Mouse (Mus musculus) frontal cortex, adult (tissue): ENCODE measurements around the gene Eef2kmt.
"Not testable (repeated sequence)": the region's sequence is repeated elsewhere in the genome, so short reads cannot be mapped to it uniquely, and the experiment has no call there.

ENCODE experiments used
- ATAC-seq: cut with Nextera tagmentation; 2 replicates; pipeline ENCODE4 v1.9.2; 2017; ENCODE audit warnings: mild to moderate bottlenecking, moderate library complexity, mixed read lengths; ENCODE audit not compliant: low TSS enrichment

The Eef2kmt gene

DNA sequence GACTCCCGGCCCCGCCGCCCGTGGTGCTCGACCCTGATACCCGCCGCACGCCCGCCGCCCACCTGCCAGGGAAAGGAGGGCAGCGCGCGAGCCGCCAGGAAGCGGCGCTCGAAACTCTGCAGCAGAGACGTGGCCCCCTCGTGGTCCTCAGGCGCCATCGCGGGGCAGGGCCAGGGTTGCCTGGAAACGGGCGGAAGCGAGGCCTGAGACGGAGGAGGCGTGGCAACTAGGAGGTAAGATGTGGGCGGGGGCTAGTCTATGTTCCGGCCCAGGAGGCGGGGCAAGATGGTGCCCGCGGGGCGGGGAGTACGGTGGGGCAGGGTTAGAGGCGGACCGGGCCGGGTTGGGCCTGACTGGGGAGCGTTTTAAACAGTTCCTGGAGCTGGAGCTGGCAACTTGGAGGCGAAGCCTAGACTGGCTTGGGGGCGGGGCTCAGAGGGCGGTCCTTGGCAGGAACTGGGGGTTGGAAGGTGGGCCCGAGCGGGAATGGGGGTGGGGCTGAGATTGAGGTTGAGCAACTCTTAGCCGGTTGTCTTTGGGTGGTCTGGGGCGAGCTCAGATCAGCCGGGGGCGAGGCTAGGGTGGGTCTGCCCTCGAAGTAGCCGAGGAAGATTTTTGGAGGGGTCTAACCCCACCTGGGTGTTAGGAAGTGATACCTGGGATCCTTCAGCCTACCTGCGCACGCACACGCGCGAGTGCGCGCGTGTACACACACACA, at the start of gene Eef2kmt:
Eef2kmt (minus strand) TSS at position 205 of the 718 bp plus-strand sequence.
- ATAC-seq, result peak; percentile 91

DNA sequence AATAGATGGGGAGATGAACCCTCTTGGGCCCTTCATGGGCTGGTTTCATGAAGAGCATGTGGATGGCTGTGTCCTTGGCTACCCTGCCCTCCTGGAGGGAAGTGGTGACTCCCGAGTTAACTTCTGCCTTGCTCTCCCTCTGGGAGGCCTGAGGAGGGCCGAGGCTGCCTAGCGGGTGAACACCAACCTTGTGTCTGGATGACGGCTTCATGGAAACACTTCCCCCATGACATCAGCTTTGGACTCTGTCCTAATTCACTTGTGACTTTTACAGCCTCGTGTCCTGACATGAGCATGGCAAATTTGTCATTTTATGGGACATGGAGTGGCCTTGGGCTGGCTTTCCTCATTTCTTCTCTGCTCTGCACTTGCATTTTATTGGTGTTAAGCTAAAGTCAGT, 39.5 kb upstream of the Eef2kmt start:
- no peak for ATAC-seq

DNA sequence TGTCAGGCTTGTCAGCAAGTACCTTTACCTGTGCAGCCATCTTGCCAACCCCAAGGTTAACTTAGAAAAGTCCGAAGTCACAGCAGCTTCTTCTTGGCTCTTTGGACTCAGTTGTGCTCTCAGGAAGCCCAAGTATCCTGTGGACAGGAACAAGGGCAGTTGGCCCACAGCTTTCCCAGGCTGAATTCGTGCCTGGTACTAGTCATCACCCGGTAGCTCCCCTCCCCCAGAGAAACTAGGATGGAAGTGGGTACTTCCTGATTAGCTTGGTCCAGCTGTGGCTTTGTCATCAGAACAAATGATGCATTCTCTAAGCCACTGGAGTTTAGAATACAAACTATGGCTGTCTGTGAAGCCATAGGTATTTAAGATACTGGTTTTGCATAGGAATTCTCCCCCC, 29.6 kb upstream of the Eef2kmt start:
- ATAC-seq, result no peak

DNA sequence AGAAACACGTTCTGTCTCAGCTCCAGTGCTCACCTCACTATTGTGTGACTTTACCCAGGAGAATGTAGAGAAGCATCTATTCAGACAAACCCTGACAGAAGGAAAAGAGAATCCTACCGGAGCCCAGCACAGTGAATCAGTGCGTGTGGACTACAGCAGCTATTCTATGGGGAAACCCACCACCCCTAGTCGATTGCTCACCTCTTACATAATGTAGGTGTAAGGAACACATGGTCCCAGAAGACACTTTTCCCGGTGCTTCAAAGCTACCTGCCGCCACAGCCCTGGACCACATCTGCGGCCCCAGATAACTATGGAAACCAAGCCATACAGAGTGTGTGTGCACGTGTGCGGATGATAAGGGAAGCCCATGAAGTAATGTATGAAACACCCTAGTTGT, 26.9 kb upstream of the Eef2kmt start:
- ATAC-seq, result no peak

DNA sequence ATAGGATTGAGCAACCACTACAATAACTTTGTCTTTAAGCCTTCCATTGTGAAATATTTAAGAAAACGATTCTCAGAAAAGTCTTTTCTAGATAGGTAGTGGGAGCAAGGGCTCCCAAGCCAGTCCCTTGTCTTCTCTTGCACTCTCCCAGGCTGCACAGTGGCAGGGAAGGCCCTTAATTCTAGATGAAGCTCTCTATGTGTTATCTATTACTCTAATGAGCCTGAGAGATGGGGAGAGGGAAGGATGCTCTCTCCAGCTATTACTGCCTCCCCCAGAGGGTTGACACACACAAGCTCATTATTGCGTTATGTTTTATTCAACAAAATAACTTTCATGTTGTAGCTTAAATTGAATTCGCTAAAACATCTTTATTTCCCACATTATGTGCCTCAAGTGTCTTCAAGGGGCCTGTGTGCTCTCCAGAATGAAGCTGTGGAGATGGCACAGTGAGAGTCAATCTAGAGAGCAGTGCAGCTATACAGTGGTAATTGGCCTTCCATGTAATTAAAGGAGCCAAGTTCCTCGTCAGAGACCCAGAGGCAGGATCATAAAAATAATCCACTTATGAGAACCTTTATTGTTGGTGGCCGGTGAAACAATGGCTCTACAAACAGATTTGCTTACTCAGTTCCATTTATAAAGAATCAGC, 23.9 kb upstream of the Eef2kmt start:
- ATAC-seq, result no peak

DNA sequence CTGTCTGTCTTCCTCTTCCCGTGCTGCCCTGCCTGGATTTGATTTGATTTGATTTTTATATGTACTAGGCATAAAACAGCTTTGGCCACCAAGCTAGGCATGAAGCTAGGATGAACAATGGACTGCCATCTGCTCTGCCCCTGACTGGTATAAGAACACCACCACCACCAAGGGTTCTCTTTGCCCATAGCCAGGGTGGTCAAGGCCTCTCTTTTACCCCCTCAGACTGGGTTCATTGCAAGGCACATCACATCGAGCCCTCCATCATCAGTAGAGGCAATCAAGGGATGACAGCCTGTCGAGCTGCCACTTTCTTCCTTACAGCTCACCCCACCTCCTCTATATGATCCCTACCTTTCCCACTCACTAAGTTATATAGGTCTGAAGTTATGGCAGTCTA, 16.6 kb upstream of the Eef2kmt start:
- no peak for ATAC-seq

DNA sequence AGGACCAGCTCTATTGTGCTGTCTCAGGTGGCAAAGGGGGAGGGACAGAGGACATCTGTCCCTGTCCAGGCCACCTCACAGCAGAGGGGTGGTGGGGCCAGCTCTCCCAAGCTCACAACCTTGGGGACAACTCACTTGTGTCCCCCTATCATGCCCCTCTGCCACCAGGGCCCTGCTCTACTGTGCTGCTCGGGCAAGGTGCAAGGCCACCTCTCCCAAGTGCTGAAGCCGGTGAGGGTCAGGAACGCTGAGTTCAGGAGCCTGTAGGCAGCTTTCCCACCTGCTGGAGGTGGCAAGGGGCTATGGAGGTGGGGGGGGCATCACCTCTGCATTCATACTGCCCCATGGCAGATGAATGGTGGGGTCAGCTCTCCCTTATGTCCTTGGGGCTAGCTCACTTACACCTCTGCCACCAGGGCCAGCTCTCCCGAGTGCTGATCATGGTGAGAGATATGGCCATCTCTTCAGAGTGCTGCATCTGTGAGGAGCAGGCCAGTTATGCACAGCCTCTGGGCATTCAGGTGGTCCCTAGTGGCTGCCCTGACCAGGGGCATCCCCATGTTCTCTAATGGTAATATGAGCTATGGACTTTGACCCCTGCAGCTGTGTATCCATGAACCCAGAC, 15.7 kb upstream of the Eef2kmt start:
- no peak for ATAC-seq

DNA sequence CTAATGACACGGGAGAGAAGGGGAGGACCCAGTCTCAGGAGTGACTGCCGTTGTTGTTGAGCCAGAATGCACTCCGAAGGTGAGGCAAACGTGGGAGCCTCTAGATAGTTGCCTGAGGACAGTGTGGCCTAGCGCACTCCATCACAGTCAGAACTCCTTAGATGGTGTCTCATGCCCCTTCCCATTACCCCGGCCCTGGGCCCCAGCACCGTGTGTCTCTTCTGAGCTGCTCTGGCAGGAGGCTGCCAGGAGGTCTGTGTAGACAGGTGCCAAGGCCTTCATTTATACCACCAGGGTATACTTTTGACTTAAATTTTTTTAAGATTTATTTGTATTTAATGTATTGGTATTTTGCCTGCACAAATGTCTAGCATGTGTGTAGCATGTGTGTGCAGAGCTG, 8.1 kb upstream of the Eef2kmt start:
- ATAC-seq, result no peak

DNA sequence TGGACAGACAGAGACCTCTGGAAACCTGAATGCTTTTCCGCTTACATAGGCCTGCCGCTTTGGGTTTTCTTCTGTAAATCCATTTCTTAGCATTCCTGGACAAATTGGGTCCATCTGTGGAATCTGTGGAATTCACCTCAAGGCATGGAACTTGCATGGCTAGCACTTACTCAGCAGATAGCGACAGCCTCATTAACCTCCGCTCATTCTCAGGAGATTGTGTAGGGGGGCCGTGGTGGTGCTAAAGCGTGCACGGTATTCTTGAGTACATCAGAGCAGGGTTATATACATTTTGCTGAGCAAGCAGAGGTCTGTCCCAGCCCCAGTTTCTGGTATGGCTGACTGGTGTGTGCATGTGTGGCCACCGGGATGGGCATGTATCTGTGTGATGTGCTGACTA, 7.4 kb upstream of the Eef2kmt start:
- ATAC-seq, result no peak

DNA sequence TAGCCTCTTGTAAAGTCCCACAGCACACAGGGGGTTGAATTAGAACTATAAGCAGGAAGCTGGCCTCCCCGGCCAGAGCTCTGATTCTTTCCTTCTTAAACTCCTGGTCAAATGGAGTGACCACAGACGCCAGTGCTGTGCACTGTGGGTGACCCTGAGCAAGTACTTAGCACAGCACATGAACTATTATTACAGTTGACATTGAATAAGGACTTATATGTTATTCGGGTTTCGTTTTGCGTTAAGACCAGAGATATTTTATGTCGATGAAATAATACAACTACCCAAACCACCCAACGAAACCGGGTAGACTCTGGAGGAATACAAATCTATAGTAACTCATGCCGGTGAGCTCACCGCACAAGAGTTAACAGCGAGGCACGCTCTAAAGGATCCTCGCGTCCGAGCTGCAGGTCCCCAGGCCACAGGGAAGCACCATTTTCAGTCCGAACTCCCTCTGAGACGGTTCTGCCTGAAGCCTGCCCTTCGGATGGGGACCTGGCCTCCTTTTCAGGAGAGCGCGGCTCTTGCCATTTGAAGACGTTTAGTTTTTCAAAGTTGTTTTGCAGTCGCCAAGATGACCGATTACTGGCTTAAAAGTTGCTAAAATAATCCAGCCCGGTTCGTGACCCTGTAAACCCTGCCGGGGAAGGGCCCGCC, 572 bp downstream of the Eef2kmt start:
- no peak for ATAC-seq

DNA sequence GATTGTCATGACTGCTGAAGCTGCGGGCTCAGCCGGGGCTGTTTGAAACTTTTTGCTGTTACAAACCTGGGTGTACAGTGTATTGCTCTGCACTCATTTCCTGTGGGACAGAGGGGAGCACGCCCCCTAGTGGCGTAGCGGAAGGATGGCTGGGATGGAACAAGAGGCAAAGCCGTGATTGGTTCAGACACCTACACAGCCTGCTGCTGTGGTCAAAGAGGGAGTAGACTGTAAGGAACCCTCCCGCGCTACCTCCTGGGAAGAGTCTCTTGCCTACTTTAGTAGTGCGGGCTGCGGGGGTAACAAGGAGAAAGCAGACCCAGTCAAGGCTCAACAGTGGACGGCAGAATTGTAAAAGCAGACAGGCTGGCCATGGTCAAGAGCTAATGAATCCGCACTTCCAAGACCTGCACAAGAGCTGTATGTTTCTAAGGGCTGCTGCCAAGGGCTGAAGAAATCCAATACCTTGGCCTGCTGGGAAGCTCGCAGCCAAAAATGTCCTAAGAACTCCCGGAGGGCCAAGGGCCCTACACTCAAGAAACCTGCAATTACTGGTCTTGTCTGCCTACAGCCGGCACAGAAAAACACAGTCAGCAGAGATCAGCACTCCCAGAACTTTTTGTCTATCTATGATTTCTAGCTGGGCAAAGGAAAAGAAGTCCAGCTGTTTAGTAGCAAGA, 1.3 kb downstream of the Eef2kmt start:
- ATAC-seq, result peak; percentile 56

DNA sequence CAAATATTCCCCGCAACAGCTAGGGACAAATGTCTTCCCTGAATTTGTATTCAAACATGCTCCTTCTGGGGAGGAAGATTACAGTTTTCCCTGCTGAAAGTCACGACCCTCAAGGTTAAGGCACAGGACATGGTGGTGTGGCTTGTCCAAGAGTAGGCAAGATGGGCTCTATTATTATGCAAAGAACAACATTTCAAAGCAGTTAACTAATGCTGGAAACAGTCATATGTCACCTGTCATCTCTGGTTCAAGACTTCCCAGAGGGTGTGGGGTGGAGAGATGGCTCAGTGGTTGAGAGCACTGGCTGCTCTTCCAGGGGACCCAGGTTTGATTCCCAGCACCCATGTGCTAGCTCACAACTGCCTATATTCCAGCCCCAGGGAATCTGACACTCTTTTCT, 3.5 kb downstream of the Eef2kmt start:
- ATAC-seq, result no peak

DNA sequence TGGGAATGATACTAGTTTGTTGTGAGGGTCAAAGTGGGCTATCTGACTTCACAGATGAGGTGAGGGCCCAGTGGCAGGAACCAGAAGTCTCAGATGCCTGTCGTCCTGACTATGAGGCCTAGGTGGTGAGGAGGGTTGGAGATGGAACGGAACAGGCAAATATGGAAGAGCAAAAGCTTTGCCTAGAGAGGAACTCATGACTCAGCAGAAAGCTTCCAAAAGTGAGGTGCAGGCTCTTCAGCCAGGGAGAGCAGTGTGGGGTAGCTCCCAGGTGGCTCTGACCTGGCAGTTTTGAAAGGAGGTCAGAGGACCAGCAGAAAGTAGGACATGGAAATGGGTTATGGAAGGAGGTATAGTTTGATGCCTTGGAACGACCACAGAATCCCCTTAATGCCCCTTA, 4.9 kb downstream of the Eef2kmt start:
- no peak for ATAC-seq

DNA sequence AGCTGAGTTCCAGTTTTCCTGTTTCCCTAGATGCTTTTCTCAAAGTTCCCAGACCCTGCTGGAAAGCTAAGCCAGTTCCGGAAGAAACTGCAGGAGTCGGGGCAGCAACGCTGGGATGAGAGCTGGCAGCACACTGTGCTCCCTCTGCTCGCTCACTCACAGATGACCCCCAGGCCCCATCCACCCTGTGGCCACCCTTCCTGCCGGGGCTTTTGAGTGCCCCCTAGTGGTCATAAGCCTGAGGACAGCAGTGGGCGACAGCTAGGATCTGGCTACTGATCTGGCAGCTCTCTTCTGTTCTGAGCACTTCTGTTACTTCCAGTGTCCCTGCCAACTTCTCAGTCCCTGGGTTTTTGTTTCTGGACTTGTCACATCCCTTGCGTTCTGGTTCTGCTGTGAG, 11.4 kb downstream of the Eef2kmt start:
- ATAC-seq, result peak; percentile 75; the same call in 1 of the 2 replicates

DNA sequence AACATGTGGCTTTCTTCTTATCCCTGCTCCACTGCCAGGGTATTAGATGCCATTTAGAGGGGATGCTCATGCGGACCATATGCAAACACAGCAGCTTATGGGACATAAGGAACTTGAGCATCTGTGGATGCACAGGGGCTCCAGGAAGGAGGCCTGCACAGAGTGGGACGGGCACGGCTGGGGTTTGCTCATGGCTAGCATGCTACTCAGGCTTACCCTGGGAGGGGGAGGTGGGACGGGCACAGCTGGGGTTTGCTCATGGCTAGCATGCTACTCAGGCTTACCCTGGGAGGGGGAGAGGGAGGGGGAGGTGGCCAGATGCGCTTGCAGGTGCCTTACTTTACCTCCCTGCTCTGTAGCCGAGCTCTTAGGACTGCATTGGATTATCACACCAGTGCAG, 12.9 kb downstream of the Eef2kmt start:
- ATAC-seq, result no peak

DNA sequence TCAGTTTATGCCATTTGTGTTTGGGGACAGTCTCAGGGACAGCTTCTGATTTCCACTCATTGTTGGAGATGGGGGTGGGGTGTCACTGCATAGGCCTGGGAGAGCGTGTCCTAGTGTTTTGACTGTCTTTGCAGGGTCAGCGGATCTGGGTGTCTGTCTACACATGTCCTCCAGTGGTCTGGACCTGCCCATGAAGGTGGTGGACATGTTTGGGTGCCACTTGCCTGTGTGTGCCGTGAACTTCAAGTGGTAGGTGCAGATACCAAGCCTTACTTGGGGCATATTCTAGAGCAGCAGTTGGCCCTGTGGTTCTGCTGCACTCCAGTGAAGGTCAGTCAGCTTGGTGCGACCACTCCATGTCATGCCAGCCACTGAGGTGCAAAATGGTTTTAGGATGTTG, 13.4 kb downstream of the Eef2kmt start:
- no peak for ATAC-seq

DNA sequence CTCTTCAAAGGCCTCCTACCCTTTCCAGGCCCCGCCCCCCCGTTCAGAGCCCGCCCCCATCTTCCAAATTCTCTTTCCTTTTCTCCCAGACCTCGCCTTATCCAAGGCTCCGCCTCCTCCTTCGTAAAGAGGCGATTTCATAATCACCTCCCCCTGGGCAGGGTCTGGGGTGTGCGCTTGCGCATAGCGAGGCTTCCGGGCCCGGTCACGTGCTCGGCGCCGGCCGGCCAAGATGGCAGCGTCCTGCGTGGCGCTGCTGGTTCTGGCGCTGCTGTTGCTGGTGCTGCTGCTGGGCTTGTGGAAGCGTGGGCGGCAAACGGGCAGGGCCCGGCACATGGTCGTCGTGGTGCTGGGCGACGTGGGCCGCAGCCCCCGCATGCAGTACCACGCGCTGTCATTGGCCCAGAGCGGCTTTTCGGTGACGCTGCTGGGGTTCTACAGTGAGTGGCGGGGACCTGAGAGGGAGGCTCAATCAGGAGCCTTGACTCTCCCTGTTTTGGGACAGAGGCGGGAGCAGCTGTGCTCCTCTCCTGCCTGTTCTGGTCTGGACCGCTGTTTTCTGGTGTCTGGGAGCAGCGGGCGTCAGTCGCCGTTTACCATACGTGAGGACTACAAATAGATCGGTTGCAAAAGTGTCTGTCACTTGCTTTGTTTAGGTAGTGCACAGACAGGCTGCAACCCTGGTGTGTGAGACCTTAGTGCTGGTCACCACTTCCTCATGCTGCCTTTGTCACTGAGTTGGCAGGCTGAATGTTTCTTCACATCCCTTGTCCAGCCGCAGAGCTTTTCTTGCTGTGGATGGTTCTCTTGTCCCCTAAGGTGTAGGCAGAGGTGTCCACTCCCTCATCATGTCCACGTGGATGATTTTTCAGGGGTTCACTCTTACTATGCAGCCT, 22.1 kb downstream of the Eef2kmt start, which contains the start of gene Alg1:
Alg1 (plus strand) TSS at position 204 of the 896 bp plus-strand sequence.
- peak; percentile 92 for ATAC-seq

DNA sequence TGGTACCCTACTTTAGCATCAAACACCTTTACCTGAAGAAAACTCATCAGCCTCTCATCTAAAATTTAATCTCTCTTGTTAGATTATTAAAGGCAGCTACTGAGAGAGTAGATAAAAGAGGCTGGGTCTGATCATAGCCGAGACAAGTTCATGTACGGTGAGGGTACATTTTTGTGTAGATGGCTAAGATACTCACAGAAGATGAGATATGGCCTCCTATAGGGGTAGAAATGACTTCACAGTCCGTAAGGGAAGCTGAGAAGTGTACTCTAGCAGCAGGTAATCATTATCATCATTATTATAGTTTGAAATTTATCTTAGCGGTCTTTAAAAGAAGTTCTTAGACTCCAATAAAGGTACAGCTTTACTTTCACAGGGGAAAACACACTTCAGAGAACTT, 22.8 kb downstream of the Eef2kmt start:
- no peak for ATAC-seq

DNA sequence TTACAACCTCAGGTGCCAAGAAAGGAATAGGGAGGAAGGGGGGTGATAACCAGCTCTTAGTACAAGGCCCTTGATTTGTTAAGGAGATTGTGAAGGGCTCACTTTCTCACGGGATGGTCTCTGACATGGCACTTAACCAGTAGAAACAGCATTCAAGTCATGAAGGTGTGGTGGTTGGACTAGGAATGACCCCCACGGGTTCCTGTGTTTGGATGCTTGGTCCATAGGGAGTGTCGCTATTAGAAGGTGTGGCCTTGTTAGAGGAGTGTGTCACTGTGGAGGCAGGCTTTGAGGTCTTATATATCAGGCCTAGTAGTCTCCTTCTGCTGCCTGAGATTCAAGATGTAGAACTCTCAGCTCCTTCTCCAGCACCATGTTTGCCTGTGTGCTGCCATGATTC, 27.7 kb downstream of the Eef2kmt start:
- ATAC-seq, result not testable (repeated sequence)

DNA sequence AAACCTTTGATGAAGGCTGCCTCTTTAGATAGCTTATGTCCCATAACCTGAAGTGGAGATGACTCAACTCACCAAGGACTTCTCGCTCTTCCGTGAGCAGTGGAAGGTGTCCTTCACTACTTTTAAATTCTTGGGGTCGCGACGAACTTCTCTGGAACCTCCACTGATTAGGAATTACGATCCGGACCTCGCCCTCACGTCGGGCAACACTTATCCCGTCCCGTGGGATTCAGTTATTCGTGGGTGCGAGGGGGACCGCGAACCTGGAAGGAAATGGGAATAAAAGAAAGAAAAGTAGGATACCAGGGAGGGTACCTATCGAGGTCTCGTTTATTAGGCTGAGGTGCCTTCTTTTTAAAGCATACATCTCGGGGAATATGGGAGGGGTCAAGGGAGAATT, 28.3 kb downstream of the Eef2kmt start:
- not testable (repeated sequence) for ATAC-seq

DNA sequence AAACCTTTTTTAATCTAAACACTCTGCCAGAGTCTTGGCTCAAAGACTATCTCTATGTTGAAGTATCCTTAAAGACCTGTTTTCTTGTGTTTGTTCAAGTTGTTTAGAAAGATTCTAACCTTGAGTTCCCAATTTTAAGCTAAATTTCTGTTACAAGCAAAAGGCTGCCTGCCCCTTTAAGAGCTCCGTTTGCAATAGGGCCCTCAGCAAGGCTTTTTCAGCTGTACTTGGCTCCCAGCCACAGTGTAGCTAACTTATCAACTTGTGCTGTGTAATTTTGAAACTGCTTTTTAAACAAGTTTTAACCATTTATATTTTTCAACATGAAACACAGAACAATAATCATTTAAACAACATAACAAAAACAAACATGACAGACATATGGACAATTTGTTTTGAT, 29.2 kb downstream of the Eef2kmt start:
- not testable (repeated sequence) for ATAC-seq
